Mouse (Mus musculus) adrenal gland, postnatal 10 days (tissue): Measurements from ENCODE around the gene C1qbp. TPM values are rescaled to one million over a fixed set of nuclear protein-coding genes. Genes with fewer than 3 reads are reported as not detected.
A peak's percentile ranks its signal among the peaks of the same experiment; 100 is the strongest.

ENCODE experiments used
- DNase-seq: peaks from one replicate; pipeline ENCODE4 v3.0.0; 2021; ENCODE audit warnings: mixed read lengths
- total RNA-seq, 2 experiments: library from RNA; stranded (reverse); gene quantifications; 2 replicates each; pipeline ENCODE4 v1.2.3; 2021

C1qbp gene
- total RNA-seq, 2 experiments from 2014 or later, result 254 to 262 TPM

DNA sequence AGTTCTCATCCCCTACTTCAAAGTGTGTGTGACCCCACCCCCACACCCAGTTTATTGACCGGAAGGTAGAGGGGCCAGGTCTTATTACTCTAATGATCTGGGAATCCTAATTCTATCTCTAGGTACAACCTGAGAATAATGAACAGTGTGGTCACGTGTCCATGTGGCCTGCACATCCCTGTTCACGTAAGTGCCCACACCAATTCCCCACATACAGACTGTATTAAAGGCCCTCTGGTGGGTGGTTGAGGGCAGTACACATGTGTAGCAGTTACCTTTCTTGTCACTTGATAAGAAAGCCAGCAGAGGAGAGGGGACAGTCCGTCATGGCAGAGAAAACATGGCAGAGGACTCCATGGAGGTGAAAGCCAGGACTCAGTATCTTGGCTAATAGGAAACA, 8.9 kb downstream of the C1qbp start:
- no peak for DNase-seq

DNA sequence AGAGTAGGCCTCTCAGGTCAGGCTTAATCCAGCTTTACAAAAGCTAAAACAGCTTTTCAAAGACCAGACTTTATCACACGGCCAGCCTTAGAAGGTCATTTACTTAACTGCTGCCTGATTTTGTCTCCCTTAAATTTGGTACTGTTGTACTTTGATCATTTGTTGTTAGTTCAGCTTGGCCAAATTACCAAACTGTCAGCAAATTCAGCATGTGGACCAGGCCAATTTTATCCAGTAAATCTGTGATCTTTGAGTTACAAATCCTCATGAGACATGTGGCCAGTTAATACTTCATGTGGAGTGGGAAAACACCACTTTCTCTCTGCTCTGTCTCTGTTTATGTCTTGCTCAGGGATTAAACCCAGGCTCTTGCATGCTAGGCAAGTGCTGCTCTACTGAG, 10.2 kb downstream of the C1qbp start:
- no peak for DNase-seq

DNA sequence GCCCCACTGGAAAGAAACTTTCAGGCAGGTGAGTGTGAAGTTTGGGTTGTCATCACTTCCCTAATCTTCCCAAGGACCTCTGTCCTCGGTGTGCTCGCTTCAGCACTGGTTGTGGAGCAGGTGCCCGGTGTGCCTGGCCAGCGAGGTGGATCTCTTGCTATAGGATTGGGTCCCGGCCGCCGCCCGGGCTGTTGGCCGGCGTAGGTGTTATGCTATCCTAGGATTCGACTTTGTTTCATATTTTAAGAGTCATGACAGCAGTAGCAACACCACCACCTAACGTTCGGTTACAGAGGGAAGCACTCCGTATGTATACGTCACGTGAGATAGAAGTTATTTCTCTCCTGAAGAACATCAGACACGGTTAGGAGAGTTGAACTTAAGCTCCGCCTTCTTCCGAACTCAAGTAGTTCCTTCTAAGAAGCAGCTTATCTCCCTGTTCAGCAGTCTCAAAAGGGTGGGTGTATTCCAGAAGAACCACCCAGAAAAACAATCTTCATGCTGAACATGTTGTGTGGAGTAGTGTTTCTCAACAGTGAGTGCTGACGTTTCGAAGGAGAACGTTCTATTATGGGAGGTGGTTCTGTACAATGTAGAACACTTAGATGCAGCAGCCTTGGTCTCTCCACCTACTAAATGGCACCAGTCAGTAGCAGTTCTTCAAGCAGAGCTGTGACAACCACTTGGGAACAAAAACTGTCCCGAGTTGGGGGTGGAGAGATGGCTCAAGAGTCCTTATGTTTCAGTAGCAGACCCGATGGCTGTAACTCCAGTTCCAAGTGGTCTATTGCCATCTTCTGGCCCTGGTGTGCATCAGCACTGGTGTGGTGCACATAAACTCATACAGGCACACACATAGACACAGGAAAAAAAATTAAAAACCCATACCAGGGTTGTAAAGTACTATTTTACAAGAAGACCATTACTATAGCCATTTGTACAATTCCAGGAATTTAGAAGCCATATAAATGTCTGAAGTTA, 12.0 kb downstream of the C1qbp start:
- DNase-seq, result no peak

DNA sequence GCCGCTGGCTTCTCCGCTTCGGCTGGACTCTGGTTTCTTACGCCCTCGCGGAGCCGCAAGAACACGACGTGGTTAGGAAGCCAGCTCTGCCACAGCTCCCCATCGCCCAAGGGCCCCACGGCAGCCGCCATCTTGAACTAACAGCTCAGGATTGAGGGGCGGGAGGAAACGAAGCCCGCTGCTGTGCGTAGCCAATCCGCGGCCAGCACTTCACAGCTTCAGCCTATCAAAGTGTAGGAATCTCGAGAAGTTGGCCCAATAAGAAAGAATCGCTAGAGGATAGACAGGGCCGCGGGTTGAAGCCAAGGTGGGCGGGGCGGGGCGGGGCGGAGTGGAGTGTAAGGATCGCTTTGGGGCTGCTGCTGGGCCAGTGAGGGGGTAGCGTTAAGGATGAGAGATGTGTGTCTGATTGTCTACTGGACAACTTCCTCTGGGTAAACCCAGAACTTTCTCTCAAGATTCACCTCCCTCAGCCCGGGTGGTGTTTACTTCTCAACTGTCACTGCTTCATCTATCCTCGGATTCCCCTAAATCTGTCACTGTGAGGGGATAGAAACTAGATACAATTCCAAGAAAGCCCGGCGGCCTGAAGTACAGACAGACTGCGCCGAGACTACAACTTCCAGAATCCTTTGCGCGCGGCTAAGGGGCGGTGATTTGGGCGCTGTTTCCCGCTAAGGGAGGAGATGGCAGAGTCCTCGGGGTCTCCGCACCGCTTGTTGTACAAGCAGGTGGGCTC, 12.8 kb downstream of the C1qbp start, which contains the start of the genes Nup88 and Rpain:
Nup88 (minus strand) TSS at position 153 of the 739 bp plus-strand sequence.
Rpain (plus strand) TSS at position 393 of the 739 bp plus-strand sequence.
- peak; percentile 93 for DNase-seq

DNA sequence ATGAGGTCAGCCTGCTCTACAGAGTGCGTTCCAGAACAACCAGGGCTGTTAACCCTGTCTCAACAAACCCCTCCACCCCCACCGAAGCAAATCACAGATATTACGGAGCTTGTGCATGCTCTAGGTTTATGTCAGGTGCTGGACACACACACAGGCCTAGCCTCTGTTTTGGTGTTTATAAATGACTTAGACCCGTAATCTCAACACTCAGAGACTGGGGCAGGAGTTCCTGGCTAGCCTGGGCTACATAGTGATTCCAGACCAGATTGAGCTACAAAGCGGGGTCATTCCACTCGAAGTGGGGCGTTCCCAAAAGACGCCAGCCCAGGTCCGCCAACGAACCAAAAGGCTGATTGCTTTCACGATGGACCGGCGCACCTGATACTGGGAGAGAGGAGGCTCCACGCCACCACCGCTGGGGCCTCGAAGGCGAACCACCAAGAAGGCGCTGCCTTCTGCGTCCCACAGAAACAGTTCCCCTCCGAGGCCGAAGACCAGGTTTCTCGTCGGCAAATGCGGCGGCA, 13.5 kb downstream of the C1qbp start:
- DNase-seq, result no peak

DNA sequence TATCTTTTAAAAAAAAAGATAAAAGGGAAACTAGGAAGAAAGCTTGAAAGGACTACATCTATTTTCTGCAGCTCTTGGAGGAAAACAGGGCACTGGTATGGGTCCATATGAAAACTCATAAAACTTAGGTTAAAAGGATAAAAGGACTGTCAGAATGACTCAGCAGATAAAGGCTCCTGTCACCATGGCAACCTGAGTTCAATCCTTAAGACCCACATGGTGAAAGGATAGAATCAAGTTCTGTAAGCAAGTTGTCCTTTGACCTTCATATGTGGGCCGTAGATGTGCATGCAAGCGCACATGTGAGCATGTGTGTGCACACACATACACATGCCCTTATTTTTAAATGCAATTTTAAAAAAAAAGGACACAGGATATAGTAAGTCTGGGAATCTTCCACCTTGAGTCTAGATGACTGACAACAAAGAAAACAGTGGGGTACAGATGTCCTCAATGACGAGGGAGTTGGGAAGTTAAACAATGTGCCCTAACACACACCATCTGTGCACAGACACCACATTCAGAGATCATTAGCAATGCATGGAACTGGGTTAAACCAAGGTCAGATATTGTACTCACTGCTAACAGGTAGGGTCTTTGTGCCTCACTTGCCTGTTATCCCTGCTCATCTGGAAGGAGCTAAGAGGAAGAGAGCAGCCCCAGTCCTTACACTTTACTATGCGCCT, 18.5 kb downstream of the C1qbp start:
- no peak for DNase-seq

DNA sequence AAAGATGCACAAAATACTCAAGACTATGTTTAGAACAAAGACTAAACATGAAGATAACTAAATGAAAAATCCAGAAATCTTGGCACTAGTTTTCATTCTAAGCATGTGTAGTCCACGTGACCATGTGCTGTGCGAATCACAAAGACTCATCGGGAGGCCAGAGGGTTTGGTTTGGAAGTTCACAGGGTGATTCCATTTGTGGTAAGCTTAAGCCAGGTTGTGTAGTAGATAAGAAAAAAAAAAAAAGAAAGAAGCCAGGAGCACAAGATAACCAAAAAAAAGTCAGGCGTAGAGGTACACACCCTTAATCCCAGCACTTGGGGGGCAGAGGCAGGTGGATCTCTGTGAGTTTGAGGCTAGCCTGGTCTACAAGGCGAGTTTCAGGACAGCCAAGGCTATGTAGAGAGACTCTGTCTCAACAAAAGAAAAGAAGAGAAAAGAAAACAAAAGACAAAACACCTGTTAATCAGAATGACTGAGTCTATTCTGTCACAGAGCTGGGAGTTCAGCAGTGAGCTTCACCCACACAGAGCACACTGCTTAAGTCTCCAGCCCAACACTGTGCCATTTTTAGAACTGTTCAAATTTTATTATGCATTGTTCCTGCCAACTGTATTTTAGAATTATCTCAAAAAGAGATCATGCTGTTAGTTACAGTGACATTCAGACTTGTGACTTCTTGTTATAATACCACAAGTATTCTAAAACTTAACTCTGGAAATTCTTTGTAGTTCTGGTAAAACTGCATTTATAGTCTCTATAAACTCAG, 21.9 kb downstream of the C1qbp start:
- no peak for DNase-seq

DNA sequence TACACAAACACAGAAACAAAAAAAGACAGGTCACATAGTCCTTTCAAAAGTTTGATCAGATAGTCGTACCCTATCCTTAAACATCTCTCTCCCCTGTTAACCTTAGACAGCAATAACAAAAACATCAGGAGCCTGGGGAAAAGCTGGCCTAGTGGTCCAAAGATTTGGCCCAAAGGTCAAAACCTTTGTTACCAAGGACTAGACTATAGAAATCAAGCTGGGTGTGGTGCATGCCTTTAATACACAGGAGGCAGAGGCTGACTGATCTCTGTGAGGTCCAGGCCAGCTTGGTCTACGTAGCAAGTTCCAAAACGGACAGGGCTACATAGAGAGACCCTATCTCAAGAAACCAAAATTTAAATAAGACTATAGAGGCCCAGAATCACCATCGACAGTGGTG, 28.1 kb downstream of the C1qbp start:
- no peak for DNase-seq

DNA sequence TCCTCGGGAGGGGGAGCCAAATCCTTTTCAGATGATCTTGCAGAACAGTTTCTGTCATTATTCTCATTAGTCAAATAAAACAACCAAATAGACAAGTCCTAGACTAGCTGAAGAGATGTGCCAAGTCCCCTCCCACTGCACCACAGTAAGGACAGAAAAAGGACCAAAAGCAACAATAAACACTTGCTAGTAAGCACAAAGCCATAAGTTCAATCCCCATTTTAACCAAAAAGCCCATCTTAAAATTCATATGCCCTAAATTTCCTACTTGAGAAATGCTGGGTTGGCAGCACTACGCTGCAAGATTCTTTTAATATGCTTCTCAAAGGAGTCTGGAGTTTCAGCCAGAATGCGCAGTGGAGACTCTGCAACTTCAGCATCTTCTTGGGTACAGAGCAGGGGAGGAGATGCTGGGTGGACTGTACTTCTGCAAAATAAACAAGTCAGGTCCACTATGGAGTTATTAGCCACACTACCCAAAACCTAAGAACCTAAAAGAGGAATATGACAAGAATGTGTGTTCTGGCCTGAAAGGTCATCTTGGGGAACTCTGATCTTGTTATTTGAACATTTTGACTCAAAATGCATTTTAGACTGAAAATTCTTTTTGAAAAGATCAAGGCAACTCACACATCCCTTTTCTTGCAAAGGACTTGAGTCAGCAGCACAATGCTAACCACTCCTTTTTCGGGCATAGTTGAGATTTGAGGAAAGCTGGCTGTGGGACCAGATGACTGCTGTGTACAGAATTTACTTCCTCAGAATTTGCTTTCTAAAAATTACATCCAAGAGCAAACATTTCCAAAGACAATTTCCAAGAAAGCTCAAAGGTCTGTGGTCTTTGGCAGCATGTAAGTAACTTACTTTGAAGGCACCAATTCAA, 37.6 kb downstream of the C1qbp start:
- no peak for DNase-seq

DNA sequence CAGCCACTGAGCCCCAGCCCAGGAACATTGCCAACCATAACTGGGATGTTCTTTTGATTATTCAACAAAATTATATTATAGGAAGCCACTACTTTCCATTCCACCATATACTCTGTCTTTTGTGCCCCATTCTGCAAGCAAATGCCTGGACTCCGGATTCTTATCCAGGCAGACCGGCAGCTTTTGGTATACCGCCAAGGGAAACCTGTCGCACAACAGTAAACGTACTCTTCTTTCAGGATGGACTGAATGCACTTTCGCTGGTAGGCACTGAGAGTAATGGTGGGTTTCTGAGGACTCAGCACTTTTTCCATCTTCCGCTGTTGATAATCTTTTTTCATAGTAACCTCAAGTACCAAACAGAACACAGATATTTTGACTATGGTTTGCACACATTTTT, 39.2 kb downstream of the C1qbp start:
- no peak for DNase-seq

DNA sequence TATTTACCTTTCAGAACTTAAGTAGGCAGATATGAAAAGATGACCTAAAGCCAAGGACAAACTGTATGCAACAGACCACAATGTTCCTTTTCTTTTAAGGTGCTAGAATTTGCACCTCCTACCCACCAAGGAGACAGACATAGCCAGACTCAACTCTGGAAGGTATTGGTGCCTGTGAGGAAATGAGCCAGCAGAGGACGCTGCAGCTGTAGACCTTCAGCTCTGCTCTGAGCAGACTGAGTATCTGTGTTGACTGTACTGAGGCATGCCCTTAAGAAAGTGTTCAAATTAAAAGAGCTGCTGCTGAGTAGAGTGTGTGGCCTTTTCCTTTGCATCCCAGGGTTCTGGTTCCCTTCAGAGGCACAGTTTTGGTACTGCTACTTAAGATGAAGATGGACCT, 40.2 kb downstream of the C1qbp start:
- no peak for DNase-seq

DNA sequence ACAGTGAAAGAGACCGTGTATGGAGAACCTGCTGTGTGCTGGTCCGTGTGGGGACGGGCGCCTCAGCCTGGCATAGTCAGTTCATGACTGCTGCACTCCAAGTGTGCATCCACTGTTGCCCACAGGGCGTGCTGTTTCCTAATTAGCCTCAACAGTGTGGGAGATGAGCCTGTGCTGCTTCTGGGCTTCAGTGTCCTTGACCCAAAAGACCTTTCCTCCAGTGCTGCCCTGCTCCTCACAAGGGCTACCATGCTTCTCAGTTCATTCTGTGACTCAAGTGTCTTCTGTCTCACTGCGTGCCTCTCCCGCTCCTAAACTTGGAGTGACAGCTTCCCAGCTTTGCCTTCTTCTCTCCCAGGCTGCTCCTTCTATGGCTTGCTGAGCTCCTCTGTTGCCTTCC, 47.5 kb downstream of the C1qbp start:
- peak; percentile 20 for DNase-seq

DNA sequence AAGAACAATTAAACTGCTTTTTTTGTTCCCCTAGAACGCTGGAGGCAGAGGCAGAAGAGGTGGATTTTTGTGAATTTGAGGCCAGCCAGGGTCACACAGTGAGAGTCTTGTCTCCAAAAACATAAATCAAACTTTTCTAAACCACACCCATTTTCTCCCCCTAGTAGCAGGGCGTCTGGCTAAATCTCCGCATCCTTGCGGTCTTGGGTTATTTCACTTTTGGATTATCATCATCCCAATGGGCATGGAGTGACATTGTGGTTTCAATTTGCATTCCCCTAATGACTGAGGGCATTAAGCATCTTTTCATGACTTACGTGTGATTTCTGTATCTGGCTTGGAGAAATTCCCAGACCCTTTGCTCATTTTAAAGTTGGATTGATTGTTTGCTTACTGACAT, 51.4 kb downstream of the C1qbp start:
- no peak for DNase-seq

Other genes with a start within 250 kb of the C1qbp start
- gene Zfp3, start 218.8 kb downstream of the C1qbp start, total RNA-seq, result 10 to 100 TPM in 1 of 2 experiments, 1 to 10 TPM in 1; 6.7 to 10.3 TPM
- under 1 TPM; 0.27 to 0.57 TPM for gene Scimp, start 170.4 kb downstream of the C1qbp start, total RNA-seq
- gene Rabep1, start 138.2 kb downstream of the C1qbp start, total RNA-seq, result 10 to 100 TPM; 73.1 to 75.0 TPM
- gene Nup88, start 13.1 kb downstream of the C1qbp start, total RNA-seq, result 10 to 100 TPM; 54.0 to 68.3 TPM
- 10 to 100 TPM; 24.9 to 31.5 TPM for gene Rpain, start 12.8 kb downstream of the C1qbp start, total RNA-seq
- 10 to 100 TPM; 25.2 to 25.6 TPM for gene Dhx33, start 21.4 kb upstream of the C1qbp start, total RNA-seq
- 10 to 100 TPM; 17.6 TPM for gene Mis12, start 36.6 kb upstream of the C1qbp start, total RNA-seq
- gene Derl2, start 36.8 kb upstream of the C1qbp start, total RNA-seq, result 10 to 100 TPM; 42.5 to 54.5 TPM
- gene 6330403K07Rik, start 50.5 kb upstream of the C1qbp start, total RNA-seq, result 10 to 100 TPM in 1 of 2 experiments, 1 to 10 TPM in 1; 9.7 to 19.9 TPM
- 1 to 10 TPM; 1.6 TPM for gene Nlrp1a, start 161.7 kb upstream of the C1qbp start, total RNA-seq
- under 1 TPM; 0.18 to 0.21 TPM for gene Nlrp1b, start 247.7 kb upstream of the C1qbp start, total RNA-seq